Mouse (Mus musculus): ENCODE data around the gene Apoa1. TPM values are rescaled to one million over a fixed set of nuclear protein-coding genes. Genes with fewer than 3 reads are reported as not detected.

Gene Apoa1
- total RNA-seq (2021) = under 1 TPM in 1 of 2 experiments, not detected in 1; 0.53 TPM
- long read RNA-seq, experiment 1, partial matches to known transcripts = 0 of 1 reads
- long read RNA-seq, experiment 1, other reads (novel, unspliced or antisense) = 1 of 1 reads
- long read RNA-seq, experiment 2 = 0 reads

- no peak for DNase-seq (ENCODE audit: low spot score in 2 of 2)
These were observed at the start of gene Apoa1 for GRCm38 (mm10) chr9:46228491-46228890. Apoa1 (plus strand) TSS chr9:46228580.

GRCm38 (mm10) chr9:46178595-46178994 is 49.8 kb upstream of the Apoa1 start:
- DNase-seq (ENCODE audit: low spot score in 2 of 2) = no peak

DNA sequence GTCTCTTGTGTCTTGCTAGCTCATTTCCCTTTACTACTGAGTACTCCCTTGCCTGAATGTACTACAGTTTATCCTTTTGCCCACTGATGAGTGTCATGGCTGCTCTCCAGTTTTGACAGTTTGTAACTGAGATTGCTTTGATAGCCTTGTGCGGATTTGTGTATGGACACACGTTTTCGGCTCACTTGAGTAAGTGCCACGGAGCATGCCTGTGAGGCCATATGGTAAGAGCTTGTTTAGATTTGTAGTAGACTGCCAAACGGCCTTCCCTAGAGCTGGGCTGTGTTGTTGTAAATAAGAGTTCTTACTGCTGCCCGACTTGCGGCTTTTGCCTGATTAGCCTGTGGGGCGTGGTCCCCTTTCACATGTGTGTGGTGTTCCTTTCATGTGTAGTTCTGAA is 47.1 kb upstream of the Apoa1 start:
- DNase-seq (ENCODE audit: low spot score in 2 of 2) = no peak

GRCm38 (mm10) chr9:46184542-46184941 is 43.8 kb upstream of the Apoa1 start:
- no peak for DNase-seq (ENCODE audit: low spot score in 2 of 2)

DNA sequence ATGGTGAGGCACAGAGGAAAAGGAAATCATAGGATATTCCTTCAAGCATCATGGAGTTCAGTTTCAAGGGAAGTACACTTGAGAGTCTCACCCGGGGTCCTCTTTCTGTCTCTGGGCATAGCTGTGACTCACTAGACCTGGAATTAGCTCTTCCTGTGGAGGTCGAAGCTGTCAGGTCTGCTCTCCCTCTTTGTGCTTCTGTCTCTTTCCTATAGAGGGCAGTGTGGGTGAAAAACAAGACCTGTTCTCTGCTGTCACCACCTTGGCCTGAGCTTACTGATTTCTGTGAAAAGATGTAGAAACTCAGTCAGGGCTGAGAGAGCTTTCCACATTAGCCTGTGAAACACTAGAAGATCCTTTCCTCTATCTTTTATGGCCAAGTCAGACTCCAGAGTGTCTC is 43.2 kb upstream of the Apoa1 start:
- peak in 1 of 2 experiments; percentile 44 for DNase-seq (ENCODE audit: low spot score in 2 of 2)

GRCm38 (mm10) chr9:46186387-46186786 is 42.0 kb upstream of the Apoa1 start:
- DNase-seq (ENCODE audit: low spot score in 2 of 2) = no peak

DNA sequence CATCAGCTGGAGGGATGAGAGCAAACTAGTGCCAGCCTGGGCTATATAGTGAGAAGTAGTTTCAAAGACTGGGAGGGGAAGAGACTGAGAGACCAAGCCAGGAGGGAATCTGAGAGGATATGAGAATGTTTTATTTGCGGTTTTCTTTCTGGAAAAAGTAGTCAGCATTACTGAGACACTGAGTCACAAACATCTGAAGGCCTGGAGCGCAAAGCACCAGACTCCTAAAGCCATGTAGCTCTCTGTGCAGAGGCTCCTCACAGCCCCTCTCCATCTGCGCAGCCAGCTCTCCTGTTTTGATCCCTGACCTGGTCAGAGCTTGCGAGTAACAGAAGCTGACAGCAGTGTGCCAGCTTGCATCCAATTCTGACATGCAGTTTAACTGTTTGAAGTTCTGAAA is 40.0 kb upstream of the Apoa1 start:
- no peak for DNase-seq (ENCODE audit: low spot score in 2 of 2)

DNA sequence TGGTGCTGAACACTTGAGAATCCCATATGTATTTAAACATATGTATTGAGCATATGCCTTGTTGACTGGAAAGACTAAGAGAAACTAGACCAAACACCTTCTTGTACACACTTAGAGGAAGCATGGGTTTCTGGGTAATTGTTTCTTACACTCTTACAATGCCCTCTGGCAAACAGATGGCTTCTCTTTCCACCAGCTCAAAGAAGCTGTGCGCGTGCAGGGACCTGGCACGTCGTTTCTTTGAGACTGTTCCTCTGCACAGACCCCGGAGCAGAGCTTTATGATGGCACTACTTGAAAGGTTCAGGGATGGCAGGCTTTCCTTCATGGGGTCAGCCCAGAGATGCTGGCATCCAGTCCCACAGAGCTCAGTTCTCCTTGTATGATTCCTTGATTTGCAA is 39.4 kb upstream of the Apoa1 start:
- no peak for DNase-seq (ENCODE audit: low spot score in 2 of 2)

- no peak for DNase-seq (ENCODE audit: low spot score in 2 of 2)
These were observed 39.0 kb upstream of the Apoa1 start for GRCm38 (mm10) chr9:46189381-46189780.

DNA sequence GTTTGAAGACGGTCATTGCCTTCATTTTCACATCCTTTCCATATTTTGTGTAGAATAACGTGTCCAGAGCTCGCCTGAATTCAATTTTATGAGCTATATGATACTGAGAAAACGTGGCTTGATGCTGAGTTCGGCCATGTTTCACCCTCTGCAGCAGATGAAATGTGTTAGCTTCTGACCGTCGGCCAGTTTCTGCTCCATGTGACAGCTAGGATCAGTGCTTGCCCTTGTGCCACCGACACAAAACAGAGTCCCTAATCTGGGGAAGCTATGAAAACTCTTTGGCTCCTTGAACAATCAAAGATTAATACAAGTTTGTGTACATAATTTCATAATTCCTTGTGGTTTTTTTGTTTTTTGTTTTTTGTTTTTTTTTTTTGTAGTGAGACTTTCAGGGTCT is 37.1 kb upstream of the Apoa1 start:
- no peak for DNase-seq (ENCODE audit: low spot score in 2 of 2)

GRCm38 (mm10) chr9:46191644-46192043 is 36.7 kb upstream of the Apoa1 start:
- peak in 1 of 2 experiments; percentile 67 for DNase-seq (ENCODE audit: low spot score in 2 of 2)

- DNase-seq (ENCODE audit: low spot score in 2 of 2) = no peak
These were observed 35.7 kb upstream of the Apoa1 start for GRCm38 (mm10) chr9:46192642-46193041.

- no peak for DNase-seq (ENCODE audit: low spot score in 2 of 2)
These were observed 33.6 kb upstream of the Apoa1 start for GRCm38 (mm10) chr9:46194809-46195208.

DNA sequence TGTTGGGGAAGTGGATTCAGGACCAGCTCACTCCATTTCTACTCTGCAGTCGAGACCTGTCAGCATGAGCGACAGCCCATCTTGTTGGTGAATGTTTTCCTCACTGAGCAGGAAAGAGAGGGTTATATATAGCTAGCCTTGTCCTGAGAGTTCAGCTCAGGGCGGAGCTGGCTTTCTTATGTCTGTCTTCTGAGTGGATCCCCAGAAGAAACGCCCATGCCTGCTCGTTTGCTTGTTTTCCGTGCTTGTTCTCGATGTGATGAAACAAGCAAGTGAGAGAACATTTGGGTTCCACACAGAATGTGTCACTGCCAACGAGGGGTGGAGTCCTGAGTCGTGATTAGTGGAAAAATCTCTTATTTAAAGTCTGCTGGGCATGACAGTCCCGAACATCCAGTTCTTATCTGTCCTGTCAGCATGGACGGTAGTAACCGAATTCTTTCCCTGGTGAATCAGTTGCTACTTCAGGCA is 31.6 kb upstream of the Apoa1 start:
- no peak for DNase-seq (ENCODE audit: low spot score in 2 of 2)

GRCm38 (mm10) chr9:46198461-46198860 is 29.9 kb upstream of the Apoa1 start:
- peak; percentile 37 to 50 for DNase-seq (ENCODE audit: low spot score in 2 of 2)

GRCm38 (mm10) chr9:46198936-46199335 is 29.4 kb upstream of the Apoa1 start:
- no peak for DNase-seq (ENCODE audit: low spot score in 2 of 2)

- no peak for DNase-seq (ENCODE audit: low spot score in 2 of 2)
These were observed 28.8 kb upstream of the Apoa1 start for GRCm38 (mm10) chr9:46199609-46200008.

GRCm38 (mm10) chr9:46206834-46207500 is 21.4 kb upstream of the Apoa1 start:
- no peak for DNase-seq (ENCODE audit: low spot score in 2 of 2)

DNA sequence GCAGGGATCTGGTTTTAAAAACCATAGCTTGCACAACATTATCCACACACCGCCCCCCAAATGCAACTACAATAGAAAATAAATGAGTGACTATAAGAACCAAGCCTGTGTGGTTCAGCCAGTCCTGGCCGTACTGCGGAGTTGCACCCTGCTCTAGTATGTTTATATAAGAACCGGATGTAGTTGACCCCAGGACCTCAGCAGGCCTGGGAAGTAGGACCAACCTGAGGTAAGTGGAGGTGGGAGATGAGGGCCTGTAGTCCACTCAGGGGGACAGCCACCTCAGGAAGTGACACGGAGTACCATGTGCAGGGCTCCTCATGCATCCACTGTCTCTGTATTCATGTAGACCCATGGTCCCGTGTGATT is 20.9 kb upstream of the Apoa1 start:
- DNase-seq (ENCODE audit: low spot score in 2 of 2) = no peak

DNA sequence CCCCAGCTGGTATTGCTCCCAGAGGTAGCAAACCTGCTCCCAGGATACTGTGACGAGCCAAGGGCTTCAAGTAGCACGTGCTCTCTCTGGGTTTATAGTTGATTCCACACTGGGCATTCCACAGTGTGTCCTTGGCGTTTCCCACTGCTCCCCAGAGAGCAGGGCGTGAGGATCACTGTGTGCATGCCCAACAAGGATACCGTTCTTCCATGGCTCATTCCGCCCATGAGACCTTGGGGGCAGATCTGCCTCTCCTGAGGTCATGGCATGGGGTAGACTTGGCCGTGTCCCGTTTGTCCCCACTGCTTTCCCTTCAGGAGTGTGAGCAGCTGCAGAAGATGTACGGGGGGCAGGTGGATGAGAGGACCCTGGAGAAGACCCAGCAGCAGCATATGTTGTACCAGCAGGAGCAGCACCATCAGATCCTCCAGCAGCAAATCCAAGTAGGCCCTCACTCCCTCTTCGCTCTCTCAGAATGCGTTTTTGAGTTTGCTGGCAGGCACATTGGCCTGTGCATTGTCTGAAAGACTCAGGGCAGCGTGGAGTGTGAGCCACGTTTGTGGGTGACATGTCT is 19.9 kb upstream of the Apoa1 start:
- DNase-seq (ENCODE audit: low spot score in 2 of 2) = no peak

DNA sequence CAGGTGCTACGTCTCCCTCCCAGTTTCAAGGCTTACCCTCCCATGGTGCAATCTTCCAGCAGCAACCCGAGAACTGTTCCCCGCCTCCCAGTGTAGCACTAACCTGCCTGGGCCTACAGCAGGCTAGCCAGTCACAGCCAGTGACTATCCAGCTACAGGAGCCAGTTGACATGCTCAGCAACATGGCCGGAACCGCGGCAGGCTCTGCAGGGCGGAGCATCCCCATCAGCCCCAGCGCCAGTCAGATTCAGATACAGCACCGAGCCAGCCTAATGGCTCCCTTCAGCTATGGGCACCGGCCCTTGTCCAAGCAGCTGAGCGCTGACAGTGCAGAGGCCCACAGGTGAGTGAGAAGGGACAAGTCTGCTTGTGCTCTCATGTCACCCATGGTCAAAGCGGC is 17.9 kb upstream of the Apoa1 start:
- no peak for DNase-seq (ENCODE audit: low spot score in 2 of 2)

DNA sequence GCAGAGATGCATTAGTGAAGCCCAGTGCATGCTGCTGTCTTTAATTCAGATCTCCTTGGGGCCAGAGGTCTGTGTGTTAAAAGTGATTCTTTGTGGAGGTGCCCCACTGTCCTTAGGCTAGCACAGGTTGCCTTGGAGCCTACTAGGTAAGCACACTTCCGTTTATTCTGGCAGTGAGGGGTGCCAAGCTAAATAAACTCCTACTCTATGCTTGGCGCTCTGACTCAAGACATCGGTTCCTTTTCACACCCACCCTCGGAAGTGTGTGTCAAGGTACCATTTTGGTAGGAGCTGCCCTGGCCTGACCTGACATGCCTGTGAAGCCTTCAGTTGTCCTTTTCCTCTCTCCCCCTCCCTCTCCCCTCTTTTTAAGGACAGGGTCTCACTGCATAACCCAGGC is 14.1 kb upstream of the Apoa1 start:
- no peak for DNase-seq (ENCODE audit: low spot score in 2 of 2)

DNA sequence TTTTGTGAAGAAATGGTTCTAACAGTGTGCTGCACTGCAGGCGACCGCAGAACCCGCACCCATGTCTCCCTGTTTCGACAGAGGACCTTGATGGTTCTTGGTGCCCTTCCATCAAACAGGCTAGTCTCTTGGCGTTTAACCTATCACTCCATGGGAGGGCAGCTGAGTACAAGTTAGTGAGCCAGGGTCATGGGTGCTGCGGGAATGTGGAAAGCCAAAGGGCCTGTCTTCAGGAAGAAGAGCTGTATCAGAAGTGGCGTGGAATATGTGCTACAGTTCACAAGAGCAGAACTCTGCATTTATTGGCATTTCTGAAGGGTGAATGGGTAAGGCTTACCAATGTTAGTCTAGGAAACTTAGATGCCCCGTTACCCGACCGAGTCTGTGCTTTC is 13.4 kb upstream of the Apoa1 start:
- no peak for DNase-seq (ENCODE audit: low spot score in 2 of 2)

Data from layer of hippocampus, postnatal 14 days (tissue).